Mouse (Mus musculus) cortical plate, adult 2 months (tissue): ENCODE measurements around the gene Jak2.

Source experiments
- CTCF ChIP-seq: fragments of 200-500 bp; IDR thresholded peaks from 2 replicates; pipeline ENCODE4 v1.5.1; 2011; ENCODE audit warnings: mild to moderate bottlenecking, control low read depth, low read length; ENCODE audit not compliant: insufficient read depth; ENCODE audit errors: extremely low read depth
- POLR2A ChIP-seq: fragments of 200-500 bp; IDR thresholded peaks from 2 replicates; pipeline ENCODE4 v1.6.1; 2011; ENCODE audit warnings: mild to moderate bottlenecking, low read length, control low read depth; ENCODE audit not compliant: insufficient read depth; ENCODE audit errors: extremely low read depth

DNA sequence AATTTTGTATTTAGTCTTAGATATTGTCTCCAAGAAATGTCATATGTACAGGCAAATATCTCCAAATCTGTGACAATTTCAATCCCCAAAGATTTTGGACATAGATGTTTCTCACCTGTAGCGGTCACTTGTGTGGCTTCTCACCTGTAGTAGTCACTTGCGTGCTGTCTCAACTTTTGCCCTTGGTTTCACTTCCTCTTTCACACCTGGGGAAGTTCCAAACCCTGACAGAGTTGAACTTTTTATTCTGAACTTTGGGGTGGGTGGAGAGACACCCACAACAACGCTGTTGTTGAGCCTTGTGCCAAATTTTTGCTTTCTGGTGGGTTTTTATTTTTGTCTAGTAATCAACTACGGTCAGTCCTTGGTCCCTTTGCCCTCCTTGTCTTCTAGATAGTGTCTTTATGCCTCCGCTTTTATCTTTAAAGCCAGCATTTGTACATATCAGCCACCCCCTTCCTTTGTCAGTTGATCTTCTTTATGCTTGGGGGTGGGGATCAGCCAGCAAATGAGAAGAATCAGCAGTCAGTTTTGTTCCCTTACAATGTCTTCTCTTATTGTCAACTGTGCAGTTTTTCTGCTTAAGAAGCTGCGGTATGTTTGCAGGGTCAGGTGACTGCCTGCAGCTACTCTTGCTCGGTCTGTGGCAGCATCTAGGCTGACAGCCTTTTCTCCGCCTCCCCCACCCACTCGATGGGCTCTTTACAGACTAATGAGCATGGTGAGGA, 14.8 kb upstream of the Jak2 start:
- TF ChIP-seq CTCF (no peak), POLR2A (no peak)
